Mouse (Mus musculus): ENCODE measurements at regions not wholly inside any gene's neighbourhood (a gene's known extent, or its start where the extent isn't known, plus 50 kb on each side); places are given as distances from the start of the nearest gene placed in this dataset.

DNA sequence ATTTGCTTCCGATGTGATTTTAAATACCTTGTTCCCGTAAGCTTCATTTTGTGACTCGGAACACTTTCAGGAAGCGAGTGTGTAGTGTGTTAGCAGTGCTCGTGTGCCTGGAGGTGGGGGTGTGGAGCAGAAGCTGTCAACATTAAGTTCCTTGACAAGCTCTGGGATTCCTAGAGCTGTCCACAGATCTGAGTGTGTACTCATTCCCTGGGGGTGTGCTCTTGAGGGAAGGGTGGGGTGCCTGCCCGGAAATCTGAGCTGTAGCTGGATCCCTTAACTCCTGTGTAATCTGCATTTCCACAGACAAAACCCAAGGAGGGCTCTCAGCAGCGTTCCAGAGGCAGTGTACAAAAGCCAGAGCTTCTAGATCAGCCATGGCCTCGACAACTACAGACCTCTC lies 335.8 kb downstream of the Etnk1 start:
- TF ChIP-seq CTCF (IDR thresholded peaks at IDR 0.05): no peak
- TF ChIP-seq POLR2A (IDR thresholded peaks at IDR 0.05; ENCODE audit: insufficient read depth, low read depth, low read length): no peak
- TF ChIP-seq EP300 (IDR thresholded peaks at IDR 0.05; ENCODE audit: insufficient read depth, low read depth, low read length): no peak
